Mouse (Mus musculus) forebrain, embryonic 16.5 days (tissue): ENCODE measurements around the gene Tmtc2. TPM values are rescaled to one million over a fixed set of nuclear protein-coding genes. Genes with fewer than 3 reads are reported as not detected.

ENCODE experiments used
- ATAC-seq: fragments of 200-750 bp; cut with Nextera tagmentation; 2 replicates; pipeline ENCODE4 v1.8.0; 2017; ENCODE audit warnings: mild to moderate bottlenecking, moderate library complexity
- H3K27ac ChIP-seq: fragments of 300-500 bp; sonication (generic); 2 replicates; pipeline ENCODE4 v1.5.1; 2014; ENCODE audit warnings: low read length, control low read depth
- H3K27me3 ChIP-seq: fragments of 300-500 bp; sonication (generic); replicated peaks from 2 replicates; pipeline ENCODE4 v1.6.1; 2014; ENCODE audit warnings: low read length; ENCODE audit not compliant: control insufficient read depth, insufficient read depth
- H3K36me3 ChIP-seq: fragments of 300-500 bp; sonication (generic); 2 replicates; pipeline ENCODE4 v1.6.1; 2014; ENCODE audit not compliant: control insufficient read depth, insufficient read depth
- H3K4me1 ChIP-seq: fragments of 300-500 bp; sonication (generic); replicated peaks from 2 replicates; pipeline ENCODE4 v1.6.1; 2014; ENCODE audit warnings: low read length; ENCODE audit not compliant: control insufficient read depth, insufficient read depth
- H3K4me2 ChIP-seq: fragments of 300-500 bp; sonication (generic); 2 replicates; pipeline ENCODE4 v1.6.1; 2014; ENCODE audit warnings: mild to moderate bottlenecking, low read length, control low read depth
- H3K4me3 ChIP-seq: fragments of 300-500 bp; sonication (generic); replicated peaks from 2 replicates; pipeline ENCODE4 v1.5.1; 2014; ENCODE audit warnings: mild to moderate bottlenecking, low read length, control low read depth
- H3K9ac ChIP-seq: fragments of 300-500 bp; sonication (generic); replicated peaks from 2 replicates; pipeline ENCODE4 v1.6.1; 2014; ENCODE audit warnings: low read depth, low read length, control low read depth
- H3K9me3 ChIP-seq: fragments of 300-500 bp; sonication (generic); 2 replicates; pipeline ENCODE4 v1.6.1; 2016; ENCODE audit warnings: low read length; ENCODE audit not compliant: control insufficient read depth
- WGBS: fragments of 180-500 bp; shearing (Covaris S2); extraction: QIAGEN DNeasy Blood & Tissue Kit; methylation state at CpG from one replicate; pipeline ENCODE4 v1.1.7; 2014; 5-methylcytosine and 5-hydroxymethylcytosine counted together
- polyA plus RNA-seq: library from polyadenylated mRNA; unstranded; fragments of >200 nt; fragmentation: Nextera tagmentation; extraction: Ambion mirVana; gene quantifications from 2 replicates; pipeline ENCODE4 v1.2.1, GENCODE M21; 2015

The Tmtc2 gene
- polyA plus RNA-seq, 1 experiment from 2014 or later: 7.2 TPM

DNA sequence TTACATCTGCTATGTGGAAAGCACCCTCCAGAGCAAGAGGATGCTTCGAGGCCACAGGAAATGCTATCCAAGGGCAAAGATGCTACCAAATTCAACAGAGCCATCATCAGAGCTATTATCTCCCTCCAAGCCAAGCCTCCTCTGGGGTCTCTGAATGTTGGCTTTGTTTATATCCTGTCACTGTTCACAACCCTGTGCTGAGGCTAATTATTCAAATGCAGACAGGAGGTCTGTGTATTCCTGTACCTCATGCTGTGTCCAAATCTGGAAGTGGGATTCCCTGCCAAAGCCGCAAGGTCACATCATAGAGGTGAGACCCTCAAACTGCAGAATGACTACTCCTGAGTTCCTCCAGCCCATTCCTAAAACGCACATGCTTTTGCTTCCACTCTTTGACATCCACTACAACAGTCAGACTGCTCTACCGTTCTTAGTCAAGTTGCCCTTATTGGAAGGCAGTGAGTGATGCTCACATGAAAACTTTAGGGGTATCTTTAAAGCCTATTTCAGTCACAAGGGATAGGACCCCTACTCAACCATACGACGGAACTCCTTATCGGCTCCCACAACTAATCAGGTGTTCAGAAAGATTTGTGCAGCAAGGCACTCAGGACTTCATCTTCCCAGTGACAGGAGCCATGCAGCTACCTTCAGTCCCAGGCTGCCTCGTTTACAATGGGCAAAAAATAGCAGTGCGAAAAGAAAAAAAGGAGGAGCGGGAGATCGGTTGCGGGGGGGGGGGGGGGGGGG, 64.9 kb downstream of the Tmtc2 start:
- H3K9ac ChIP-seq: no peak overlapping the region
- 0 out of 2 replicates have a peak, but pooled peaks cover 12% of the 10 kb centered on the region for H3K4me1 ChIP-seq
- no peaks in the 10 kb centered on the region for H3K27me3 ChIP-seq
- peak; percentile 57; the same call in 1 of the 2 replicates for ATAC-seq
- H3K36me3 ChIP-seq: no peaks in the 10 kb centered on the region
- H3K27ac ChIP-seq: no peak overlapping the region
- no peak overlapping the region for H3K4me3 ChIP-seq
- no peaks in the 10 kb centered on the region for H3K9me3 ChIP-seq
- WGBS: 26% methylated on average over 11 of the region's 12 CpGs
- peak overlapping the region; percentile 17; the same call in 1 of the 2 replicates for H3K4me2 ChIP-seq

DNA sequence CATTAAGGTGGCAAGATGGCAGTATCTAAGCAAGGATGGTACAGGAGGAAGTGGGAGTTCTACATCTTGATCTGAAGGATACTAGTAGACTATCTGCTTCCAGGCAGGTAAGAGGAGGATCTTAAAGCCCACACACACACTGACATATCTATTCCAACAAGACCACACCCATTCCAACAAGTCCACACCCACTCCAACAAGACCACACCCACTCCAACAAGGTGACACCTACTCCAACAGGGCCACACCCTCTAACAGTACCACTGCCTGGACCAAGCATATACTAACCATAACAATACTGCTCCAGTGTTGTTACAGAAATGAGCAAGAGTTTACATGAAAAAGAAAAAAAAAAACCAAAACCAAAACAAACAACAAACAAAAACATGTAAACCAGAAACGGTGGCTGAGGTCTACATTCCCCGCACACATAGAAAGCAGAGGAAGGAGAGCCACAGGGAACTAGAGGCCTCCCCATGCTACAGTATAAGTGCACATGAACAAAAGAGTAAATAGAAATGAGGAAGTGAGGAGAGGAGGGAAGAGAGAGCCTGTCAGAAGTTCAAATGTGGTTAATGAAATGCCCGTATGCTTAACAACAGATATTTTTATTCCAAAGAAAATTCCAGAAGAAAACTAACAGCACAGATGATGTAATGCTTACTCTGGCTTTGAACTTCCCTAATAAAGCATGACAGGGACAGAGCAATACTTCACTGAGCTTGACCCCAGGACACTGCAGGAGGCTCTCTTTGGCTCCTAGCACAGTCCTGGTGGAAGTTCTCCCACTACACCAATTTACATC, 66.1 kb downstream of the Tmtc2 start:
- Histone ChIP-seq H3K27me3 (no peaks in the 10 kb centered on the region), H3K4me1 (0 out of 2 replicates have a peak, but pooled peaks cover 12% of the 10 kb centered on the region), H3K4me2 (no peak overlapping the region), H3K4me3 (no peak overlapping the region), H3K27ac (no peak overlapping the region), H3K9ac (no peak overlapping the region), H3K36me3 (no peaks in the 10 kb centered on the region), H3K9me3 (no peaks in the 10 kb centered on the region)
- no peak for ATAC-seq
- 75% methylated on average over 3 of the region's 3 CpGs for WGBS

GRCm38 (mm10) chr10:105506046-105506445, 68.2 kb downstream of the Tmtc2 start:
- Histone ChIP-seq H3K4me1 (0 out of 2 replicates have a peak, but pooled peaks cover 12% of the 10 kb centered on the region), H3K27ac (no peak overlapping the region), H3K4me2 (no peak overlapping the region), H3K9ac (no peak overlapping the region), H3K36me3 (no peaks in the 10 kb centered on the region), H3K27me3 (no peaks in the 10 kb centered on the region), H3K9me3 (no peaks in the 10 kb centered on the region), H3K4me3 (no peak overlapping the region)
- ATAC-seq: no peak
- 96% methylated on average over 4 of the region's 4 CpGs for WGBS

GRCm38 (mm10) chr10:105504472-105504871, 69.8 kb downstream of the Tmtc2 start:
- H3K36me3 ChIP-seq: no peaks in the 10 kb centered on the region

GRCm38 (mm10) chr10:105501736-105502135, 72.5 kb downstream of the Tmtc2 start:
- Histone ChIP-seq H3K9ac (no peak overlapping the region), H3K36me3 (no peaks in the 10 kb centered on the region), H3K4me3 (no peak overlapping the region), H3K27me3 (no peaks in the 10 kb centered on the region), H3K4me2 (no peak overlapping the region), H3K27ac (no peak overlapping the region), H3K4me1 (no peaks in the 10 kb centered on the region), H3K9me3 (no peaks in the 10 kb centered on the region)
- WGBS: 68% methylated on average over 7 of the region's 7 CpGs
- no peak for ATAC-seq

More at GRCm38 (mm10) chr10:105504472-105504871, 69.8 kb downstream of the Tmtc2 start:
- Histone ChIP-seq H3K4me1 (0 out of 2 replicates have a peak, but pooled peaks cover 5% of the 10 kb centered on the region), H3K27ac (no peak overlapping the region), H3K4me2 (no peak overlapping the region), H3K27me3 (no peaks in the 10 kb centered on the region), H3K9ac (no peak overlapping the region), H3K9me3 (no peaks in the 10 kb centered on the region), H3K4me3 (no peak overlapping the region)
- WGBS: 94% methylated on average over 2 of the region's 2 CpGs
- no peak for ATAC-seq

DNA sequence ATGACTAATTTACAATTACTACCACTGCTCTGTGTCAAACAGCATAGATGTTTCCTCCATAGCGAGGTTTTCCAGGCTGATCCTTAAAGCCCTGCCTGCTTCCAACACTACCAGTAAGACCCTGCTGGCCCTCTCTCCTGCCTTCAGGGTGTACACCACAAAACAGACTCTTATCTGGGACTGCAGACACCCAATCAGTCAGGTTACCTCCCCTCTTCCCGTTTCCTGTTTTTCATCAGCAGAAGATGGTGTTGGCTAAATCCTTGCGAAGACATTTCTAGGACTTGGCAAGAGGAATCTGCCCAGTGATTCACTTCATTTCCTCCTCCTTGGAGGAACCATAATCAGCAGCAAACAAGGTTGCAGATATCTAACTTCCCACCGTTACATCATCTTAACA, 73.8 kb downstream of the Tmtc2 start:
- 82% methylated on average over 4 of the region's 4 CpGs for WGBS
- ATAC-seq: no peak
- Histone ChIP-seq H3K27me3 (no peaks in the 10 kb centered on the region), H3K9me3 (no peaks in the 10 kb centered on the region), H3K36me3 (no peaks in the 10 kb centered on the region), H3K9ac (no peak overlapping the region), H3K4me2 (no peak overlapping the region), H3K4me1 (no peaks in the 10 kb centered on the region; the same call in 1 of the 2 replicates), H3K27ac (no peak overlapping the region), H3K4me3 (no peak overlapping the region)

DNA sequence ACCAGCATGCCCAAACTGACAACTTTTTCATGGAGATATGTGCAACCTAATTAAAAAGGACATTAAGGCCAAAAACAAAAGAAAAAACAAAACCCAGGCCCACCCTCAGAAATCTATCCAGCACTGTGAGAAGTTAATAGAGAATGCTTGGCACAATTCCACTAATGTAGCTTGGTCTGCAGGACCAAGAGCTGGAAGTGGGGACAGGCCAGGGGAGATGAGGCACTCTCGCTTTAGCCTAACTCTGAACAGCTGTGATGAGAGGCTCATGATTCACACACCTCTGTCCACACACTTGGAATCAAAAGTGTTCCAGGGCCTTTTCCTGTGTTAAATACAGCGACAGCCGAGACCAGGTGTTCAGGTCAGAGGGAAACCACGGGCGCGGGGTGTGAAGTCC, 79.0 kb downstream of the Tmtc2 start:
- H3K9ac ChIP-seq: no peak overlapping the region
- H3K27me3 ChIP-seq: no peaks in the 10 kb centered on the region
- WGBS: 80% methylated on average over 6 of the region's 6 CpGs
- H3K4me2 ChIP-seq: no peak overlapping the region
- ATAC-seq: no peak
- no peaks in the 10 kb centered on the region for H3K9me3 ChIP-seq
- no peak overlapping the region for H3K4me3 ChIP-seq
- no peaks in the 10 kb centered on the region; the same call in 1 of the 2 replicates for H3K4me1 ChIP-seq
- H3K36me3 ChIP-seq: no peaks in the 10 kb centered on the region
- H3K27ac ChIP-seq: no peak overlapping the region

DNA sequence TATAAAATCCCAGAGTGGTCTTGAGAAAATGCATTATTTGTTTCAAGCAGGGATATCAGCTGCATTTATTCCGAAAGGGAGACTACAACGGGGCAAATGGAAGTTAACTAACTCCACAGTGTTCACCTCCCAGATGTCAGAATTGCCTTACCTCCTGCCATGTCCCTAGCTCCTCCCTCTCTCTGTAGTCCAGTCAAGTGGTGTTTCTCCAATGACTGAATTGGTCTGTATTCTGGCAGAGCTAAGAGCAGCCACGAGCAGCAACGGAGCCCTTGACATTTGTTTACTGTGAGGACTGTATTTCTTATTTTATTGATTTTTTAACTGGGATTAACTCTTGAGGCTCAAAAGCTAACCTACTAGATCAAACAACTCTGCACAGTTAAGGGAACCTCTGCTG, 81.8 kb downstream of the Tmtc2 start:
- Histone ChIP-seq H3K27ac (no peak overlapping the region), H3K9ac (no peak overlapping the region), H3K4me2 (no peak overlapping the region), H3K36me3 (no peaks in the 10 kb centered on the region), H3K4me1 (no peaks in the 10 kb centered on the region; the same call in 1 of the 2 replicates), H3K9me3 (no peaks in the 10 kb centered on the region), H3K4me3 (no peak overlapping the region), H3K27me3 (no peaks in the 10 kb centered on the region)
- ATAC-seq: no peak
- 61% methylated on average over 4 of the region's 4 CpGs for WGBS

GRCm38 (mm10) chr10:105490748-105491147, 83.5 kb downstream of the Tmtc2 start:
- no peaks in the 10 kb centered on the region for H3K9me3 ChIP-seq
- H3K4me3 ChIP-seq: no peak overlapping the region
- no peaks in the 10 kb centered on the region for H3K36me3 ChIP-seq
- H3K27ac ChIP-seq: no peak overlapping the region
- no peak overlapping the region for H3K9ac ChIP-seq
- 86% methylated on average over 4 of the region's 4 CpGs for WGBS
- peaks cover 3% of the 10 kb centered on the region for H3K4me1 ChIP-seq
- H3K27me3 ChIP-seq: no peaks in the 10 kb centered on the region
- H3K4me2 ChIP-seq: no peak overlapping the region
- ATAC-seq: no peak
